Mouse (Mus musculus): Measurements from ENCODE around the gene Actr1a. TPM values are rescaled to one million over a fixed set of nuclear protein-coding genes. Genes with fewer than 3 reads are reported as not detected.
A peak's percentile ranks its signal among the peaks of the same experiment; 100 is the strongest.

The Actr1a gene
- total RNA-seq, 2 experiments from 2014 or later, result 175 to 195 TPM

DNA sequence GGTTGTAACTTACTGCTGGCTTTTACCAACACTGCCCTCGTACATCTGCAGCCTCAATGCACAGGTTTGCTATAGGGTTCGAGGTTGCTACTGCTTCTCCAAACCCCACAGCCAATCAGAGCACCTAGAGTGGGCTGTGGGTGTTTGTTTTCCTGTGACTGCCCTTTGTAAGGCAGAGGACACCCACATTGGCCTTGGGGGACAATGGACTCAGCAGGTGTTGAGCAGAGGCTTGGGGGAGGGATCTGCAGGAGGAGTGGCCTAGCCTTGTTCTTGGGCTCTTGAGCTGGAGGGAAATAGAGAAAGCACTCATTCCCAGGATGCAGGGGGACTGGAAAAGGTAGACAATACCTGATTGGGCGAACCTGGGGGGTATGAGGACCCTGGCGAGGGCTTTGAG is 37.2 kb downstream of the Actr1a start:
- no peak for DNase-seq (ENCODE audit: low spot score in 2 of 2)
- intact Hi-C loops (cut with DNase I), result no loop called here

DNA sequence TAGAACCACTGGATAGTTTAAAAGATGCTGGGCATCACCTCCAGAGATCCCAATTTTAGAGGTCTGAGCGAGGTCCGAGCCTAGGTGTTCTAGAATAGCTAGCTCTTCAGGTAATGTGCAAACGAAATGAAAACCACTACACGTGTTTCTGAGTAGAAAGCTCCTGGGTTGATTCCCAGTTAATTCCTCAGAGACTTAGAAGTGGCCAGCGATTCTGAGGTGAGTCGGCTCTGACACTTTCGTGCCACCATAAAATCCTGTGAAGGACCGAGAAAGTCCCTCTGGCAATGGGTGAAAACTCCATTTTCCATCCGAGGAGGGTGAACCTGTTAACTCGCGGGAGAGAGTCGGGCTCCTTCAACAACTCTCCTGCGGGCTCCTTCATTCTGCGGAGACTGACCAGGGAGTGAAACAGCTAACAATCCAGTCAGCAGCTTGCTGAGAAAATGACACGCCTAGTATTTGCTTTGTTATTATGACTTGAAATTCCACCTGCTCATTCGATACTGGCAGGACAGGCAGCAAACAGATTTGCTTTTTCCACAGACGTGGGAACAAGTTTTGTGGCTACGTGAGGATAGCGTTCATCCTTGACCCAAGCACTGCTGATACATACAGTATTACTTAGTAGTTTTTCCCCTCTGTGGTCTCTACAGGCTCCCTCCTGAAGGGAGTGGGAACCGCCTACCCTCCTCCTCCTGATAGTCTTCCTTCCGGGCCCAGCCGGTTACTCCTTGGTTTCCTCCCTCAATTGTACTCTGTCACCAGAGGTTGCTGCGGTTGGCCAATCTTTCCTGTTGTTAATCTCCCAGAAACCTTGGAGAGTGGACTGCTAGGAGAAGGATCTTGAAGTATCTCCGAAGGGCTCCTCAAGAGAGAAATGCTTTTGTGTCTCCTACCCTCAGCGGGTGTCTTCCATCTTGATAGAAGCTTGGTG is 37.9 kb downstream of the Actr1a start:
- DNase-seq (ENCODE audit: low spot score in 2 of 2), result no peak
- intact Hi-C loops (cut with DNase I), result loop anchor here (2.0 kb wide), 1 partner anchor 19 kb away; the partner anchor contains the start of gene Cuedc2

DNA sequence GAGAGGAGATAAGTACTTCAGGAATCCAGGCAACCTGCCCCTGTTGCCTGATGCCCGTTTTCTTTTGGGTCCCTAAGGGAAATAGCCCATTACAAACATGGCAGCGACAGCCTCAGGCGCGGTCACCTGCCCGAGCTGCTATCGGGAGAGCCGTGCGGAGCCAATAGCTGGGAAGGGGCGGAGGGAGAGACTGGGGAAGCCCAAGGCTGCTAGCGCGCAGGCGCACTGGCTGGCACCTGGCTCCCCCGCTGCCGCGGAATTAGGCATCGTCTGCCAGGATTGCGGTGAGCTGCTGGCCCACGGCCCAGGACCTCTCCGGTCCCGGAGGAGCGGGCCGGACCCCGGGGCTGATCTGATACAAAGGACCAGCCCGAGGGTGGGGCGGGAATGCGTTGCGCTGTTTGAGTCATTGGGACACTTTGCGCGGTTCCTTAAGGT is 38.8 kb downstream of the Actr1a start:
- peak; percentile 88 to 91 for DNase-seq (ENCODE audit: low spot score in 2 of 2)
- intact Hi-C loops (cut with DNase I), result loop anchor here (2.0 kb wide), 1 partner anchor 18 kb away; the partner anchor contains the start of gene Cuedc2

DNA sequence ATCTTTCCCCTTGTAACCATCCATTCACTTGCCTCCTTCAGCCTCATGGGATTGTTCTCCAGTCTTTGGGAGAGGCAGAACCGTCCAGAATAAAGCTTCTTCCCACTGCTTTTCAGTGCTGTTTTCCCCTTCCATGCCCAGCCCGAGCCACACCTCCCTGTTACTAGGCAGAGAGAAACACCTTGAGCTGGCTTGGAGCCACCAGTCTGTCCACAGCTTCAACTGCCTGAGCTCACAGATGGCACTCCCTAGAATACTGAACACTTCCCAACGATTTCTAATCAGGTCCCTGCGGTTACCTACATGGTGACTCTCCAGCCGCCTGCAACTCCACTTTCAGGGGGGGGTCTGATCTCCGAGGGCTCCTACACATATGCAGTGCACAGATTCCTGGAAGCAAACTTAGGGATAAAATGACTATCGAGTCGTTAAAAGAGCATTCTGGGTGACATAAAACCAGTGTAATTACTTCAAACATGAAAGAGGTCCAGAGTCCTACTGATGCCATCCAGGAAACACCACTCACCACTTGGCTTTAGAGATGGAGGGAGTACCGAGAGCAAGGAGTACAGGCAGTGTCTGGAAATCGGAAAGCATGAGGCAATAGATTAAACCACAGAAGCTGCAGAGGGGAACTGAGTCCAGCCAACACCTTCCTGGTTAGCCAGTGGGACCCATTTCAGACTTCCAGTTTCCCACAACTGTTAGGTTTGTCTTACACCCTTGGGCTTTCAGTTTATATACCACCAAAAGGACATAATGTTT is 45.2 kb downstream of the Actr1a start, which contains the start of gene 2310034G01Rik:
TSS of gene 2310034G01Rik (minus strand) at position 135 of the 765 bp plus-strand sequence.
- intact Hi-C loops (cut with DNase I), result no loop called here
- DNase-seq (ENCODE audit: low spot score in 2 of 2), result no peak

DNA sequence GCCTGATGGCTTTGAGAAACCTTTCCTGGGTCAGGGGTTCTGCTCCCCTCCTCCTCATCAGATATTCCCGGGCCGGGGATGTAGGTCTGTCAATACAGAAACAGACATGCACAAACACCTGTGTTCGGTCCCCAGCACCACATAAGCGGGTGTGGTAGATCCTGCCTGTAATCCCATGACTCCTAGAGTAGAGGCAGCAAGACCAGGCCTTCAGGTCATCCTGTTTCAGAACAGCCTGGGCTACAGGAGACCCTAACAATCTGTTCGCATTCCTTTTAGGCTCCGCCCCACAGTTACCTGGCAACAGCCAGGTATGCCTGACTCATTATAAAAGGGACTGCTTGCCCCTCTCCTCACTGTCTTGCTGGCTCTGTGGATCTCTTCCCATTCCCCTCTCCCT is 46.0 kb downstream of the Actr1a start:
- DNase-seq (ENCODE audit: low spot score in 2 of 2), result no peak
- intact Hi-C loops (cut with DNase I), result loop anchor here (2.0 kb wide), 1 partner anchor 31 kb away; no protein-coding TSS in a partner anchor

DNA sequence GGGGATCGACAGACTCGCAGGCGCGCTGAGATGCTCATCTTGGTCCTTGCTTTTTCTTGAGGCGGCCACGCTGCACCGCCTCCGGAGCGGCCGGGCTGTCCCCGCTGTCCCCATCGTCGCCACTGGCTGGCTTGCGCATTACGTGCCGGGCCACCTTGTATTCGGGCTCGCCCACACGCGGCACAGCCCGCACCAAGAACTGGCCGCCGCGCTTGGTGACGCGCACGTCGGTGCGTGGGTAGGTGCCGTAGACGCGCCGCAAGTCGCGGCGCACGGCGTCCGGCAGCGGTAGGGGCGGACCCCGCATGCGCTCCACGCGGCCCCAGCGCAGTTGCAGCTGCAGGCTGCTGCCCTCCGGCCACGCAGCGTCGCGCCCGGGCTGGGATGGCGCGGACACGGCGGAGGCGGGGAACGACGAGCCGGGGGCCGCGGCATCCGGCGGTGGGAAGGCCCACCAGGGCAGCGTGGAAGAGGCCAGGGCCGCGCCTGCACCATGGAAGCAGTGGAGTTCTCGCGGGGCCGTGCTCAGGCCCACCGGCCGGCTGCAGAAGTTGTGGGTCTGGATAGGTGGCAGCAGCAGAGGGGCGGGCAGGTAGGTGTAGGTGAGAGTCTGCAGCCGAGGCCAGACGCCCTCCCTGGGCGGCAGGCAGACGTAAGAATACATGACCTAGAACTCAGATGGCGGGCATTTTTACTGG is 46.6 kb downstream of the Actr1a start:
- intact Hi-C loops (cut with DNase I), result loop anchor here (2.0 kb wide), 1 partner anchor 30 kb away; no protein-coding TSS in a partner anchor
- DNase-seq (ENCODE audit: low spot score in 2 of 2), result peak; percentile 90 to 94

DNA sequence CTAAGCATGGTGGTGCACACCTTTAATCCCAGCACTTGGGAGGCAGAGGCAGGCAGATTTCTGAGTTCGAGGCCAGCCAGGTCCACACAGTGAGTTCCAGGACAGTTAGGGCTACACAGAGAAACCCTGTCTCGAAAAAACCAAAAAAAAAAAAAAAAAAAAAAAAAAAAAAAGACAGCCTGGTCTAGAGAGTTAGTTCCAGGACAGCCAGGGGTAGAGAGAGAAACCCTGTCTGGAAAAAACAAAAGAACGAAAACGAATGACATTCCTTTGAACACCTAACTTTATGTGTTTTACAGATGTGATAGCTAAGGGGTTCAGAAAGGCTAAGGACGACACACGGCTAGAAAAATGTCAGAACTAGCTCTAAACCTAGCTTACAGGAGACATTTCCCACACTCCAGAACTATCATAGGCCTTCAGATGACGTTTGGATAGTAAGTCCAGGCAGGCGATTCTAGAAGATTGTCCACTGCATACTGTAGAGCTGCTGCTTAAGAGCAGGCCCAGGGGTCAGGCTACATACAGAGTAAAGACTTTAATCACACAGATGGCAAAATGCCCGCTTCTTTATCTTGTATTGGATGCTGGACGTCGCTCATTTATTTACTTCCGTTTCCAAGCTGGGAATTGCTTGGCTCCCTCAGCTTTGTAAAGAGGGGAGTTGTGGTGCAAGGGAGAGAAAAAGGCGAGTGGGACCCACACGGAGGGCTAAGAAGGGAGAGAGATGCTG is 47.4 kb downstream of the Actr1a start:
- no peak for DNase-seq (ENCODE audit: low spot score in 2 of 2)
- intact Hi-C loops (cut with DNase I), result loop anchor here (2.0 kb wide), 1 partner anchor 29 kb away; no protein-coding TSS in a partner anchor

DNA sequence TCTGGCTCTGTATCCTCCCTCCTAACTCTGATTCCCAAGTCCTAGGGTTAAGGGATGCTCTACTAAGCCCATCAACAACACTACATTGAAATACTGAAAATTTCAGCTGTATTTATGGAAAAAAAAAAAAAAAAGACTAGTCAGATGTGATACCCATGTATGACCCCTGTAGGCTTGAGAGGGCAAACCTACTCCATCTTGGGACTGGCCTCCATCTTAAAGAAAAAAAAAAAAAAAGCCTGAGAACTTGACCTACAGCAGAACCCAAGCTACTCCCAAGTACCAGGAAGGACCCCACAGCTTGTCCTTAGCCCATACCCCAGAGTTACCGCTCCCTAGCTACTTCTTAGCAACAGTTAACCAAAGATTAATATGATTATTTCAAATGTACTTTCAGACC is 48.4 kb downstream of the Actr1a start:
- intact Hi-C loops (cut with DNase I), result no loop called here
- DNase-seq (ENCODE audit: low spot score in 2 of 2), result no peak

DNA sequence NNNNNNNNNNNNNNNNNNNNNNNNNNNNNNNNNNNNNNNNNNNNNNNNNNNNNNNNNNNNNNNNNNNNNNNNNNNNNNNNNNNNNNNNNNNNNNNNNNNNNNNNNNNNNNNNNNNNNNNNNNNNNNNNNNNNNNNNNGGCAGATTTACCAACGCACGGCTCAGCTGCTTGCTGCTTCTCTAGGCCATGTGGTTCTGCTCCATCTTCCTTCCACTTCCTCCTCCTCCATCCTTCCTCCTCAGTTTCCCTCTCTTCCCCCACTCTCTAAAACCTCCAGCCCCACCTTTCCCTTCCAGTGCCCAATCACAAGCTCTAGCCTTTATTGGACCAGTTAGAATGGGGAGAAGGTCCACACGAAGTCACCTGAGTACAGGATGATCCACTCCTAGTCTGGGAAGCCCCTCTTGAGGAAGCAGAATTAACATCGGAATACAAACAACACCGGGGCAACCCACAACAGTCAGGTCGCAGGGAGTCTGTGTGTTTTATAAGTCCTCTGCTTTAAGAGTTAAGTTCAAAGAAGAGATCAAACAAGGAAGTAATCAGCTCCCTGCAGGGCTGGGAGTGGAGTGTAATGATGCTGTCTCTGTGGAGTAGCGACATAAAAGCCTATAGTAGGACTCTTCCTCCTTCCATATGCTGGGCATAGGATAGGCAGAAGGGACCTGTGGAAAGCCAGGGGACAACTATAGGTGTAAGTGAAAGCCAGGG is 50.7 kb downstream of the Actr1a start:
- no peak for DNase-seq (ENCODE audit: low spot score in 2 of 2)
- intact Hi-C loops (cut with DNase I), result no loop called here

DNA sequence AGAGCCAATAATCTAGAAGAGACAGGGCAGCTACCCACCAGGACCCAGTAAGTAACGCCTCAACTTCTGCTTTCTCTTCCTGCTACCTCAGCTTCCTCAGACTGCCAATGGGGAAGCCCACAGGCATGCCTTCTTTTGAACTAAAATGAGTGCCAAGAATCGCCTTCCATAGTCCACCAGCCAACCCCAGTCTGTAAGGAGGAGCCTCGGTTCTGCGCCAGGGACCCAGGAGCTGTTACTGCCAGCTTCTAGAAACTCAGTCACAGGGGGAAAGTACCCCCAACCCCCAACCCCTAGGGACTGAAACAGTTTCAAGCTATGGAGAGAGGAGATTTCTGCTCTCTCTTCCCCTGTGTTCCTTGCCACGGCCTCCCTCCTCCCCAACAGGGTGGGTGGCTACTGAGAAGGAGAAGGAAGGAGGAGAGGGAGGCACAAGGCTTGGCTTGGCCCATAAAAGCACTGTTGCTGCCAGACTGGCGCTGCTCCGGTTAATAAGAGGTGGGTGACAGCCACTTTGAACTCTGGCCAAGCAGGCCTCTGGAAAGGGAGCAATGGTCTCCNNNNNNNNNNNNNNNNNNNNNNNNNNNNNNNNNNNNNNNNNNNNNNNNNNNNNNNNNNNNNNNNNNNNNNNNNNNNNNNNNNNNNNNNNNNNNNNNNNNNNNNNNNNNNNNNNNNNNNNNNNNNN is 56.1 kb downstream of the Actr1a start:
- intact Hi-C loops (cut with DNase I), result loop anchor here (2.0 kb wide), 1 partner anchor 17 kb away; no protein-coding TSS in a partner anchor
- DNase-seq (ENCODE audit: low spot score in 2 of 2), result peak; percentile 37 to 48

DNA sequence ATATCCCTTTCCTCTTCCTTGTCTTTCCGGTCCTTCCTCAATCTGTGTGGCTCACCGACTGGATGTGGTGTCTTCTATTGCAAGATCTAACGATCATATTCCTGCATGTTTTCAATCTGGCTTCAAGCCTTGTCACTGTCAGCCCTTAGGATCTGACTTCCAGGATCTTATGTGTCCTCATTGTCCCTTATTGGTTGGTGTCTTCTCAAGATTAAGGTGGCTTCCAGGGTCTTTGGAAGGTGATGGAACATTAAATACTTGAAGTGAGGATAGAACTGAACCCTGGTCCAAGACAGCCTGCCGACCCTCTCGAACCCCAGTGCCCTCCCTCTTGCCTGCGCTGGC is 56.6 kb downstream of the Actr1a start:
- DNase-seq (ENCODE audit: low spot score in 2 of 2), result no peak

DNA sequence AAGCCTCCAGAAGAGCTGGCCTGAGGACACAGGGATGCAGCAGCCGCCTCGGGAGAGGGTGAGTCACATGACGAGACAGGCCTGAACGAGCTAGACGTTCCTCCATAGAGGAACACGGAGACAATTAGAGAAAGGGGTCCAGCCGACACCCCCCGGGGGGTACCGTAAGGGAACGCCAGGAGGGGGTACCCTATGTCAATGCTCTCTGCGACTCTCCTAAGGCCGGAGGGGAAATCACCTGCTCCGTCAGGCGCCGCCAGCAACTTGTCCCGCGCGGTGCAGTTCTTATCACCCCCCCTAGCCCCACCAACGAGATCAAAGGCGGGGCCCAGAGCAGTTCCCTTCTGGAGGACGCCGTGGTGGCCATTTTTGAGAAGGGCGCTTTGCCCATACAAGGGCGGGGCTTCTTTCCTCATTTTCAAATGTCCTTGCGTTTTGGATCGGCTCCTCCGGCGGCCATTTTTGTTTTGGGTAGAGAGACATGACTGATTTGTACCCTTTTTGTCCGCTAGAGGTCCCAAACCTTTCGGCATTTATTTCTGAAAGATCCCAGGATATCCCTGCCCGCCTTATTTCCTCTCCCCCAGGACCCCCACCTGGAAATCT is 57.1 kb downstream of the Actr1a start, which contains the start of gene Cuedc2:
TSS of gene Cuedc2 (minus strand) at position 372 of the 606 bp plus-strand sequence.
- intact Hi-C loops (cut with DNase I), result loop anchor here (2.0 kb wide), 1 partner anchor 18 kb away; no protein-coding TSS in a partner anchor
- DNase-seq (ENCODE audit: low spot score in 2 of 2), result peak; percentile 97 to 98

More for the DNA sequence above, 56.6 kb downstream of the Actr1a start:
- intact Hi-C loops (cut with DNase I), result loop anchor here (2.0 kb wide), 1 partner anchor 18 kb away; no protein-coding TSS in a partner anchor

DNA sequence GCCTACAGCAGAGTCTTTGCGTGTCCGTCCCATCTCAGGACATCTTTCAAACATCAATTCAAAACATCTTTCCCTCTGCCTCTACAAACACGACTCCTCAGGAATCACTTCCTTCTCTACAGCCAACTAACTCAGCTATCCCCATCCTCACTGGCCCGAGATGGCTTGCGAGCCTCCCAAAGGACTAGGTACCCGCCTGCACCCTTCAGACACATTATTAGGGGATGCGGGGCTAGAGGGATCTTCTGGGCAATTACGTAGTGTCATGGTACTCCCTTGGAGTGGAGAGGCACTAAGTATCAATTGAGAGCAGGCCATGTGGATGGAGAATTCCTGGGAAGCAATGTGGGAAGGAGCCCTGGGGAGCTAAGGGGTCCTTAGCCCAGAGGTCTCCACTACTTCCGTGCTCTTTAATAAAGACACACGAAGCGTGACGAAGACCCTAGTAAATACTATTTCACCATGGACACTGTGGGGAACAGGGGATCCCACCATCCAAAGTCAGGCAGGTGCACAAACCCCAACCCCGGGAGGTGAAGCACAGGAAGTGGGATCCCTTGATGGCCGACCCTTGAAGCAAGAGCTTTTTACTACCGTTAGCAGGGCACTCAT is 57.7 kb downstream of the Actr1a start:
- intact Hi-C loops (cut with DNase I), result loop anchor here (2.0 kb wide), 1 partner anchor 19 kb away; no protein-coding TSS in a partner anchor
- DNase-seq (ENCODE audit: low spot score in 2 of 2), result no peak

DNA sequence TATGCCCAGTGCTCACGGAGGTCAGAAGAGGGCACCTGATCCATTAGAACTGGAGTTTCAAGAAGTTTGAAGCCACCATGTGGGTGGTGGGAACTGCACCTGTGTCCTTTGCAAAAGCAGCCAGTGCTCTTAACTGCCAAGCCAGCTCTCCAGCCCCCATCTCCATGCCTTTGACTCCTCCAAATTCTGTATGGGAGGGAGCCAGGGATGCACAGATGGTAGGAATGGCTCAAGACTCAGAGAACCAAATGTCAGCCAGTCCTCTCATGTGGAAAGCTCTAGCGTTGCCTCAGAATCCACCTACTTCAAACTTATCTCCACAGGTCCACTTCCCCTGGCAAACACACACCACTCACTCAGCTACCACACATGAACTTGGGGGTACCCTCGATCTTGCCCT is 61.6 kb downstream of the Actr1a start:
- intact Hi-C loops (cut with DNase I), result no loop called here
- DNase-seq (ENCODE audit: low spot score in 2 of 2), result no peak

DNA sequence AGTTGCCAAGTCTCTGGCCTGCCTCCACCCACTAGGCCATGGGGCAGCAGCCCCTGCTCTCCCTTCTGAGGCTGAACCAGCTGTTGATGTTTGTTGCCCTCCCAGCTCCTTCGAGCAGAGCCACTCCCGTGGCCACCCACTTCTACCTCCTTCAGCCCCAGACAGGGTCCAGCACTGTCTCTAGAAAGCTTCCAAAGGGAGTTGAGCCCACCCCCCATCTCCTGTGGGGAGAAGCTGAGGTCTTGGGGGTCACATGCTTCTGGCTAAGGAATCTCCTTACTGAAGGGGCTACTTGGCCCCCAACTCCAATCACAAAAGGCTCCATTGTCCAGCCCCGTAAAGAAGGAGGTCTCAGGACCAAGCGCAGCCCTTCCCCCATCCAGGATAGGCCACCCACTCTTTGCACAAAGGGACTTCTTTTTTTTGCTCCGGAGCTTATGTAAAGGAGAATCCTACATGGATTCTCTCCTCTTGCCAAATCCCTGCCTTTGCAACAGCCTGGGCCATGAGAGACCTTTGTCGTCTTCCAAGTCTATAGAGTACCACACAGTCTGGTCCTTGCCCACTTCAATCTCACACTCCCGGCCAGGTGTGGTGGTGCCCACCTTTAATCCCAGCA is 62.7 kb downstream of the Actr1a start:
- intact Hi-C loops (cut with DNase I), result no loop called here
- DNase-seq (ENCODE audit: low spot score in 2 of 2), result peak in 1 of 2 experiments; percentile 26

DNA sequence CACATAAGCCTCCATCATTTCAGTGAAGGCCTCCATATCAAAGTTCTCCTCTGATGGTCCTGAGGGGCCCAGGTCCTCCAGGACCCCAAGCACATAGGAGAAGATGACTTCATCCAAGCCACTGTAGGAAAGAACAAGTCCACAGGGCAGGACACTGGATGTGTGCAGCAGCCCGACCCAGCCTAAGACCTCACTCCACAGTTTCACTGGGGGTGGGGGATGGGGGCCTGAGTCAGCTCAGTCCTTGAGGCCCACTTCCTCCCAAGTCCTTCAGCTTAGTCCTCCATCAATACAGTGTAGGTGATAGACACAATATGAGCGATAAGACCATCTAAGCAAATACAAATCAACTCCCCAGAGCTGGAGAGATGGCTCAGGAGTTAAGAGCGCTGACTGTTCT is 63.6 kb downstream of the Actr1a start:
- intact Hi-C loops (cut with DNase I), result loop anchor here (2.0 kb wide), 1 partner anchor 23 kb away; no protein-coding TSS in a partner anchor
- DNase-seq (ENCODE audit: low spot score in 2 of 2), result no peak
